Mouse (Mus musculus): ENCODE measurements around the gene Gzmd.

DNA sequence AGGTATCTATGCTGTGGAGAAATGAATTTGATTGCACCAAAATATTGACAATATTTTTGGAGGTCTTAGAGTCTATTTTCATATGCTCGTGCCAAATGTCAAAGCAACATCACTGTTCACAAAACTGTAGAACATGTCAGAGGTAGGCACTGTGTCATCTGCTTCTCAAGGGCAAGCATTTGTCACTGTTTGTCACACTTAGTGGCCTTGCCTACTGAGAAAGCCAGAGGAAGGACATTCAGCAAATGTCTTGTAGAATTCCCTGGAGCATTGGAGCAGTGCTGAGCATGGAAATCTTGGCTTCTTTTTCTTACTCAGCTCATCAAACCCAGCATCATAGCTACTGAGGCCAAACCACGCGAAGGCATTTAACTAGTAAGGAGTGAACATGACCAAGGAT is 8.9 kb downstream of the Gzmd start:
- TF ChIP-seq ZC3H11A (IDR thresholded peaks at IDR 0.05; ENCODE audit: low read depth, low read length) (no peak), BHLHE40 (IDR thresholded peaks at IDR 0.05; ENCODE audit: borderline replicate concordance, low read depth, low read length) (no peak), TCF12 (IDR thresholded peaks at IDR 0.05; ENCODE audit: low read depth, low read length) (no peak), SMC3 (IDR thresholded peaks at IDR 0.05; ENCODE audit: low read depth, low read length) (no peak), POLR2AphosphoS2 (IDR thresholded peaks at IDR 0.05; ENCODE audit: low read length) (no peak), E2F4 (IDR thresholded peaks at IDR 0.05; ENCODE audit: borderline replicate concordance, low read depth, low read length) (no peak), NRF1 (IDR thresholded peaks at IDR 0.05; ENCODE audit: insufficient read depth, low read depth, low read length, poor library complexity, severe bottlenecking) (no peak), CTCF (IDR thresholded peaks at IDR 0.05 in 2 of 3, conservative IDR thresholded peaks at IDR 0.05 in 1 of 3; ENCODE audit: control insufficient read depth in 1 of 3, insufficient read depth in 1 of 3, low read depth in 2 of 3, low read length in 3 of 3, poor library complexity in 1 of 3, severe bottlenecking in 1 of 3) (no peak), TBP (IDR thresholded peaks at IDR 0.05; ENCODE audit: low read depth, low read length) (no peak), UBTF (IDR thresholded peaks at IDR 0.05; ENCODE audit: borderline replicate concordance, insufficient read depth, low read depth, low read length) (no peak), EP300 (IDR thresholded peaks at IDR 0.05; ENCODE audit: low read depth in 1 of 2, low read length in 2 of 2) (no peak), GATA1 (IDR thresholded peaks at IDR 0.05; ENCODE audit: low read depth, low read length) (no peak), POLR2A (IDR thresholded peaks at IDR 0.05; ENCODE audit: control insufficient read depth in 1 of 2, insufficient read depth in 1 of 2, low read depth in 1 of 2, low read length in 2 of 2, poor library complexity in 1 of 2) (no peak)

All from MEL (cell line).